Mouse (Mus musculus) stomach, postnatal 0 days (tissue): ENCODE measurements around the gene Smim4.

ENCODE experiments used
- CTCF ChIP-seq: IDR thresholded peaks from 2 replicates; pipeline ENCODE4 v1.5.1; 2016; ENCODE audit warnings: antibody characterized with exemption, low read depth, mild to moderate bottlenecking, moderate library complexity
- EP300 ChIP-seq: optimal IDR thresholded peaks from 2 replicates; pipeline ENCODE3; 2016; ENCODE audit warnings: antibody characterized with exemption

DNA sequence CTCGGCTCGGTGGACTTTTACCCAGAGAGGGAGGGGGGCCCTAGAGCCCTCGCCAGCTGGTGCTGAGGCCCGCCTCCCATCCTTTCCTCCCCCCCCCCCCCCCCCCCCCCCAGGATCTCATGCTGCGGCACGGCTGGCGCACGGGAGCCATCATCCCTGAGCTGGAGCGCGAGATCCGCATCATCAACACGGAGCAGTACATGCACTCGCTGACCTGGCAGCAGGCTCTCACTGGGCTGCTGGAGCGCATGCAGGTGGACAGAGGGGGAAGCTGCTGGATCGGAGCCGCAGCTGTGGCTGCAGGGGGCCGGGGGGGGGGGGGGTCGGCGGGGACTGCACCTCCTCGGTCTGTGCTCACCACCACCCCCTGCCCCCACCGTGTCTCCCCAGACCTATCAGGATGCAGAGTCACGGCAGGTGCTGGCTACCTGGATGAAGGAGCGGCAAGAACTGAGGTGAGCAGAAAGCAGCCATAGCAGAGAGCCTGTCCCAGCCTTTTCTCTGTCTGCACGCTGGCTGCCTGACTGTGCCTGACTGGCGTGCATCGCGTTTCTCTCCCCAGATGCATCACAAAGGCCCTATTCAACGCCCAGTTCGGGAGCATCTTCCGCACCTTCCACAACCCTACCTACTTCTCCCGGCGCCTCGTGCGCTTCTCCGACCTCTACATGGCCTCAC lies 9.6 kb upstream of the Smim4 start:
- TF ChIP-seq CTCF, result no peak
- no peak for TF ChIP-seq EP300
